Mouse (Mus musculus): ENCODE measurements around the gene Atn1. TPM values are rescaled to one million over a fixed set of nuclear protein-coding genes. Genes with fewer than 3 reads are reported as not detected.
A peak's percentile ranks its signal among the peaks of the same experiment; 100 is the strongest.

The Atn1 gene
- polyA plus RNA-seq, 1 experiment from 2014 or later: 6.6 TPM

- Histone ChIP-seq H3K27me3 (ENCODE audit: control insufficient read depth, insufficient read depth, low read length) (no peaks in the 10 kb centered on the region), H3K9me3 (ENCODE audit: control insufficient read depth, low read length) (no peaks in the 10 kb centered on the region), H3K4me2 (replicated peaks; ENCODE audit: low read depth) (no peak overlapping the region), H3K36me3 (ENCODE audit: control insufficient read depth, insufficient read depth, low read length) (peaks cover 11% of the 10 kb centered on the region; the same call in 1 of the 2 replicates), H3K4me1 (replicated peaks; ENCODE audit: control insufficient read depth, insufficient read depth) (no peaks in the 10 kb centered on the region; the same call in 1 of the 2 replicates), H3K9ac (ENCODE audit: low read length) (no peak overlapping the region), H3K4me3 (ENCODE audit: low read depth, low read length) (no peak overlapping the region), H3K27ac (replicated peaks) (no peak overlapping the region)
- TF ChIP-seq EP300 (optimal IDR thresholded peaks at IDR 0.05) (no peak), CTCF (IDR thresholded peaks at IDR 0.05; ENCODE audit: low read depth) (no peak)
- ATAC-seq (ENCODE audit: low FRiP score, low TSS enrichment) (no peak), DNase-seq (ENCODE audit: low spot score) (no peak)
- WGBS: 73% methylated on average over 10 of the region's 10 CpGs
These were observed 47.9 kb downstream of the Atn1 start for GRCm38 (mm10) chr6:124708289-124708889.

- Histone ChIP-seq H3K27me3 (ENCODE audit: control insufficient read depth, insufficient read depth, low read length) (no peaks in the 10 kb centered on the region), H3K9me3 (ENCODE audit: control insufficient read depth, low read length) (no peaks in the 10 kb centered on the region), H3K4me1 (replicated peaks; ENCODE audit: control insufficient read depth, insufficient read depth) (no peaks in the 10 kb centered on the region), H3K36me3 (ENCODE audit: control insufficient read depth, insufficient read depth, low read length) (peaks cover 13% of the 10 kb centered on the region; the same call in 1 of the 2 replicates), H3K27ac (replicated peaks) (no peak overlapping the region), H3K9ac (ENCODE audit: low read length) (no peak overlapping the region), H3K4me3 (ENCODE audit: low read depth, low read length) (no peak overlapping the region), H3K4me2 (replicated peaks; ENCODE audit: low read depth) (no peak overlapping the region)
- TF ChIP-seq CTCF (IDR thresholded peaks at IDR 0.05; ENCODE audit: low read depth): no peak
- no peak for TF ChIP-seq EP300 (optimal IDR thresholded peaks at IDR 0.05)
- ATAC-seq (ENCODE audit: low FRiP score, low TSS enrichment) (no peak), DNase-seq (ENCODE audit: low spot score) (no peak)
- 77% methylated on average over 5 of the region's 5 CpGs for WGBS
These were observed 50.2 kb downstream of the Atn1 start for GRCm38 (mm10) chr6:124706061-124706627.

DNA sequence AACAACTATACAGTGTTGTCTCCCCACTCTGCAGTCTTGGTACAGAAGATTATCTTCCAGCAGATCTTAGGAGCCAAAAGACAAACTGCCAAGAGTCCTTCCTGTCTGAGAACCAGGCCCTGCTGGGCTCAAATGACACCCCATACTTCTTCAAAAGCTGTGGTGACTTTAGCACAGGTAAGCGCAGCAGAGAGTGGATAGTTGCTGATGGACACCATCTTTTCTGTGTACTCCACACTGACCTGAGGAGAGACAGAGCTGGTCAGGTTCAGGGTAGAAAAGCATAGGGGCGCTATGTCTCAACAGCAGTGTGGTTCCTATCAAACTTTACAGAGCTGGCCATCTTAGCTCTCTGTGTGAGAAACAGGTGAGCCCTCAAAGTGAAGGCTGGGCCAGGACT is 51.9 kb downstream of the Atn1 start:
- Histone ChIP-seq H3K9me3 (ENCODE audit: control insufficient read depth, low read length) (no peaks in the 10 kb centered on the region), H3K36me3 (ENCODE audit: control insufficient read depth, insufficient read depth, low read length) (peaks cover 13% of the 10 kb centered on the region; the same call in 1 of the 2 replicates), H3K9ac (ENCODE audit: low read length) (no peak overlapping the region), H3K27ac (replicated peaks) (no peak overlapping the region), H3K4me3 (ENCODE audit: low read depth, low read length) (no peak overlapping the region), H3K27me3 (ENCODE audit: control insufficient read depth, insufficient read depth, low read length) (no peaks in the 10 kb centered on the region), H3K4me1 (replicated peaks; ENCODE audit: control insufficient read depth, insufficient read depth) (no peaks in the 10 kb centered on the region), H3K4me2 (replicated peaks; ENCODE audit: low read depth) (no peak overlapping the region)
- TF ChIP-seq EP300 (optimal IDR thresholded peaks at IDR 0.05) (no peak), CTCF (IDR thresholded peaks at IDR 0.05; ENCODE audit: low read depth) (no peak)
- ATAC-seq (ENCODE audit: low FRiP score, low TSS enrichment): no peak
- WGBS: 90% methylated on average over 2 of the region's 2 CpGs
- no peak for DNase-seq (ENCODE audit: low spot score)

- no peak overlapping the region for H3K4me3 ChIP-seq (ENCODE audit: low read depth, low read length)
- DNase-seq (ENCODE audit: low spot score): no peak
These were observed 52.5 kb downstream of the Atn1 start for GRCm38 (mm10) chr6:124703789-124704188.

DNA sequence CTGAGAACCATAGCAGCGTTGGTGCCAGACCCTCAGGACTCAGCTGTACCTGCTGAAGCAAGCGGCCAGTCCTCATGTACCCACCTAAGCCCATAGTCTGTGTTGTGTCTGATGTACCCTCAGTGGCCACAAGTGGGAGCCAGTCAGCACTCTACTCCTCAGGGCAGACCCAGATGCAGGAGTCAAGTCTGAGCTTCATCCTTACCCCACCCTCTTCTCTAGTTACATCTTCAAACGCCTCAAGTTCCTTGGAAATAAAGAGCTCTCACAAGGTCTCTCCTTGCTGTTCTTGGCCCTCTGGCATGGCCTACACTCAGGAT is 53.6 kb downstream of the Atn1 start:
- TF ChIP-seq CTCF (IDR thresholded peaks at IDR 0.05; ENCODE audit: low read depth): peak; percentile 91
- TF ChIP-seq EP300 (optimal IDR thresholded peaks at IDR 0.05): no peak
- DNase-seq (ENCODE audit: low spot score): peak; percentile 79
- H3K36me3 ChIP-seq (ENCODE audit: control insufficient read depth, insufficient read depth, low read length): peaks cover 17% of the 10 kb centered on the region; the same call in 1 of the 2 replicates

More at GRCm38 (mm10) chr6:124703789-124704188, 52.5 kb downstream of the Atn1 start:
- Histone ChIP-seq H3K27ac (replicated peaks) (no peak overlapping the region), H3K27me3 (ENCODE audit: control insufficient read depth, insufficient read depth, low read length) (no peaks in the 10 kb centered on the region), H3K4me2 (replicated peaks; ENCODE audit: low read depth) (no peak overlapping the region), H3K36me3 (ENCODE audit: control insufficient read depth, insufficient read depth, low read length) (peaks cover 14% of the 10 kb centered on the region; the same call in 1 of the 2 replicates), H3K4me1 (replicated peaks; ENCODE audit: control insufficient read depth, insufficient read depth) (no peaks in the 10 kb centered on the region), H3K9ac (ENCODE audit: low read length) (no peak overlapping the region), H3K9me3 (ENCODE audit: control insufficient read depth, low read length) (no peaks in the 10 kb centered on the region)
- 60% methylated on average over 7 of the region's 7 CpGs for WGBS
- ATAC-seq (ENCODE audit: low FRiP score, low TSS enrichment): no peak
- no peak for TF ChIP-seq CTCF (IDR thresholded peaks at IDR 0.05; ENCODE audit: low read depth)
- TF ChIP-seq EP300 (optimal IDR thresholded peaks at IDR 0.05): no peak

GRCm38 (mm10) chr6:124702102-124702783 is 54.1 kb downstream of the Atn1 start:
- no peak overlapping the region for H3K9ac ChIP-seq (ENCODE audit: low read length)
- DNase-seq (ENCODE audit: low spot score) (no peak), ATAC-seq (ENCODE audit: low FRiP score, low TSS enrichment) (0 out of 2 replicates have a peak, but pooled peaks have one; percentile 10)
- no peak overlapping the region for H3K27ac ChIP-seq (replicated peaks)
- H3K4me1 ChIP-seq (replicated peaks; ENCODE audit: control insufficient read depth, insufficient read depth): no peaks in the 10 kb centered on the region
- no peak overlapping the region for H3K4me2 ChIP-seq (replicated peaks; ENCODE audit: low read depth)
- H3K4me3 ChIP-seq (ENCODE audit: low read depth, low read length): no peak overlapping the region
- 85% methylated on average over 17 of the region's 17 CpGs for WGBS
- TF ChIP-seq CTCF (IDR thresholded peaks at IDR 0.05; ENCODE audit: low read depth): peak; percentile 60
- no peak for TF ChIP-seq EP300 (optimal IDR thresholded peaks at IDR 0.05)
- no peaks in the 10 kb centered on the region for H3K27me3 ChIP-seq (ENCODE audit: control insufficient read depth, insufficient read depth, low read length)
- H3K9me3 ChIP-seq (ENCODE audit: control insufficient read depth, low read length): no peaks in the 10 kb centered on the region
- H3K36me3 ChIP-seq (ENCODE audit: control insufficient read depth, insufficient read depth, low read length): peaks cover 17% of the 10 kb centered on the region; the same call in 1 of the 2 replicates

More for the DNA sequence above, 53.6 kb downstream of the Atn1 start:
- Histone ChIP-seq H3K4me3 (ENCODE audit: low read depth, low read length) (no peak overlapping the region), H3K9ac (ENCODE audit: low read length) (no peak overlapping the region), H3K4me1 (replicated peaks; ENCODE audit: control insufficient read depth, insufficient read depth) (no peaks in the 10 kb centered on the region), H3K9me3 (ENCODE audit: control insufficient read depth, low read length) (no peaks in the 10 kb centered on the region), H3K4me2 (replicated peaks; ENCODE audit: low read depth) (no peak overlapping the region), H3K27me3 (ENCODE audit: control insufficient read depth, insufficient read depth, low read length) (no peaks in the 10 kb centered on the region), H3K27ac (replicated peaks) (no peak overlapping the region)
- 53% methylated on average over 3 of the region's 3 CpGs for WGBS
- ATAC-seq (ENCODE audit: low FRiP score, low TSS enrichment): peak; percentile 71

Data from stomach, postnatal 0 days (tissue).